Mouse (Mus musculus) MEL (cell line): ENCODE results near the gene Tent4a. TPM values are rescaled to one million over a fixed set of nuclear protein-coding genes. Genes with fewer than 3 reads are reported as not detected.

Experiments used
- DNase-seq: peaks from one replicate; pipeline ENCODE4 v3.0.0; 2011; ENCODE audit warnings: low read depth, low spot score
- H3K27ac ChIP-seq: 2 replicates; pipeline ENCODE4 v1.5.1; 2012; ENCODE audit warnings: low read depth, mild to moderate bottlenecking, control low read depth, low read length, moderate library complexity; ENCODE audit not compliant: control insufficient read depth
- H3K27me3 ChIP-seq, 2 experiments: fragments of 150-350 bp in 1 of 2; sonication (generic) in 1 of 2; 2 replicates each; pipeline ENCODE4 v1.6.1; 2012; ENCODE audit warnings: low read length in 2 of 2, mild to moderate bottlenecking in 2 of 2, improper control_type of control experiment in 1 of 2, moderate library complexity in 1 of 2; ENCODE audit not compliant: insufficient read depth in 2 of 2, control insufficient read depth in 1 of 2
- H3K36me3 ChIP-seq, 2 experiments: 2 replicates each; pipeline ENCODE4 v1.6.1; 2012 to 2014; ENCODE audit warnings: low read length in 2 of 2, improper control_type of control experiment in 1 of 2, inconsistent platforms in 1 of 2, mild to moderate bottlenecking in 1 of 2; ENCODE audit not compliant: insufficient read depth in 2 of 2, control insufficient read depth in 1 of 2
- H3K4me1 ChIP-seq, 2 experiments: fragments of 150-350 bp in 1 of 2; sonication (generic) in 1 of 2; 2 replicates each; pipeline ENCODE4 v1.6.1; 2012; ENCODE audit warnings: low read length in 2 of 2, improper control_type of control experiment in 1 of 2, mild to moderate bottlenecking in 1 of 2; ENCODE audit not compliant: insufficient read depth in 2 of 2, control insufficient read depth in 1 of 2
- H3K4me3 ChIP-seq, 2 experiments: fragments of 150-350 bp in 1 of 2; sonication (generic) in 1 of 2; 2 replicates each; pipeline ENCODE4 v1.5.1; 2012; ENCODE audit warnings: low read depth in 2 of 2, low read length in 2 of 2, mild to moderate bottlenecking in 2 of 2, moderate library complexity in 2 of 2, control low read depth in 1 of 2, improper control_type of control experiment in 1 of 2; ENCODE audit not compliant: control insufficient read depth in 1 of 2, insufficient read depth in 1 of 2
- H3K79me2 ChIP-seq: 2 replicates; pipeline ENCODE4 v1.6.1; 2012; ENCODE audit warnings: mild to moderate bottlenecking, low read length, moderate library complexity; ENCODE audit not compliant: control insufficient read depth, poor library complexity, insufficient read depth
- H3K9ac ChIP-seq: 2 replicates; pipeline ENCODE4 v1.6.1; 2012; ENCODE audit warnings: low read depth, mild to moderate bottlenecking, control low read depth, low read length, moderate library complexity; ENCODE audit not compliant: control insufficient read depth, poor library complexity, severe bottlenecking
- H3K9me3 ChIP-seq: fragments of 150-350 bp; sonication (generic); replicated peaks from 2 replicates; pipeline ENCODE4 v1.6.1; 2012; ENCODE audit warnings: mild to moderate bottlenecking, low read length, improper control_type of control experiment, moderate library complexity; ENCODE audit not compliant: insufficient read depth
- BHLHE40 ChIP-seq: IDR thresholded peaks from 2 replicates; pipeline ENCODE4 v1.6.1; 2012; ENCODE audit warnings: low read depth, mild to moderate bottlenecking, inconsistent platforms, low read length, improper control_type of control experiment, borderline replicate concordance
- CHD1 ChIP-seq: IDR thresholded peaks from 2 replicates; pipeline ENCODE4 v1.6.1; 2012; ENCODE audit warnings: low read depth, mild to moderate bottlenecking, inconsistent platforms, low read length, improper control_type of control experiment
- CHD2 ChIP-seq: IDR thresholded peaks from 2 replicates; pipeline ENCODE4 v1.6.1; 2011; ENCODE audit warnings: low read length, improper control_type of control experiment
- CTCF ChIP-seq, 3 experiments: IDR thresholded peaks in 2 of 3; conservative IDR thresholded peaks in 1 of 3; 2 replicates each; pipeline ENCODE4 v1.5.1; 2011 to 2012; ENCODE audit warnings: low read length in 3 of 3, low read depth in 2 of 3, mild to moderate bottlenecking in 2 of 3, improper control_type of control experiment in 1 of 3, inconsistent platforms in 1 of 3, mixed read lengths in 1 of 3, moderate library complexity in 1 of 3; ENCODE audit not compliant: control insufficient read depth in 1 of 3, insufficient read depth in 1 of 3, poor library complexity in 1 of 3, severe bottlenecking in 1 of 3
- EP300 ChIP-seq, 2 experiments: IDR thresholded peaks; 2 replicates each; pipeline ENCODE4 v1.6.1; 2011; ENCODE audit warnings: improper control_type of control experiment in 2 of 2, low read length in 2 of 2, low read depth in 1 of 2, mild to moderate bottlenecking in 1 of 2
- ETS1 ChIP-seq: IDR thresholded peaks from 2 replicates; pipeline ENCODE4 v1.6.1; 2012; ENCODE audit warnings: low read depth, mild to moderate bottlenecking, inconsistent platforms, low read length, improper control_type of control experiment, moderate library complexity
- GABPA ChIP-seq: IDR thresholded peaks from 2 replicates; pipeline ENCODE4 v1.6.1; 2012; ENCODE audit warnings: low read depth, mild to moderate bottlenecking, inconsistent platforms, low read length, improper control_type of control experiment, moderate library complexity
- GATA1 ChIP-seq: IDR thresholded peaks from 2 replicates; pipeline ENCODE4 v1.6.1; 2011; ENCODE audit warnings: low read depth, low read length, improper control_type of control experiment
- HCFC1 ChIP-seq: IDR thresholded peaks from 2 replicates; pipeline ENCODE4 v1.6.1; 2012; ENCODE audit warnings: low read depth, mild to moderate bottlenecking, inconsistent platforms, low read length, improper control_type of control experiment, moderate library complexity
- JUND ChIP-seq: IDR thresholded peaks from 2 replicates; pipeline ENCODE4 v1.6.1; 2011; ENCODE audit warnings: low read depth, mild to moderate bottlenecking, improper control_type of control experiment, low read length
- KAT2A ChIP-seq: conservative IDR thresholded peaks from 2 replicates; pipeline ENCODE4 v1.6.1; 2012; ENCODE audit warnings: low read depth, low read length, improper control_type of control experiment, inconsistent platforms
- MAFK ChIP-seq: IDR thresholded peaks from 2 replicates; pipeline ENCODE4 v1.6.1; 2011; ENCODE audit warnings: low read depth, mild to moderate bottlenecking, low read length, improper control_type of control experiment, borderline replicate concordance
- MAX ChIP-seq: IDR thresholded peaks from 2 replicates; pipeline ENCODE4 v1.6.1; 2011; ENCODE audit warnings: low read length, improper control_type of control experiment
- MAZ ChIP-seq: IDR thresholded peaks from 2 replicates; pipeline ENCODE4 v1.6.1; 2012; ENCODE audit warnings: low read depth, mild to moderate bottlenecking, inconsistent platforms, low read length, improper control_type of control experiment
- MEF2A ChIP-seq: IDR thresholded peaks from 2 replicates; pipeline ENCODE4 v1.6.1; 2014; ENCODE audit warnings: low read depth, mild to moderate bottlenecking, inconsistent platforms, low read length, improper control_type of control experiment; ENCODE audit not compliant: poor library complexity, insufficient replicate concordance, severe bottlenecking; ENCODE audit errors: extremely low read depth
- MYB ChIP-seq: IDR thresholded peaks from 2 replicates; pipeline ENCODE4 v1.6.1; 2011; ENCODE audit warnings: mild to moderate bottlenecking, low read depth, low read length, improper control_type of control experiment
- MYC ChIP-seq: IDR thresholded peaks from 2 replicates; pipeline ENCODE4 v1.6.1; 2011; ENCODE audit warnings: low read depth, mild to moderate bottlenecking, low read length, improper control_type of control experiment, moderate library complexity
- NELFE ChIP-seq: IDR thresholded peaks from 2 replicates; pipeline ENCODE4 v1.6.1; 2011; ENCODE audit warnings: low read depth, low read length, improper control_type of control experiment
- NRF1 ChIP-seq: IDR thresholded peaks from 2 replicates; pipeline ENCODE4 v1.6.1; 2014; ENCODE audit warnings: low read depth, mild to moderate bottlenecking, inconsistent platforms, low read length, improper control_type of control experiment, moderate library complexity; ENCODE audit not compliant: poor library complexity, insufficient read depth, severe bottlenecking
- POLR2A ChIP-seq, 2 experiments: IDR thresholded peaks; 2 replicates each; pipeline ENCODE4 v1.6.1; 2011 to 2012; ENCODE audit warnings: low read length in 2 of 2, mild to moderate bottlenecking in 2 of 2, control low read depth in 1 of 2, improper control_type of control experiment in 1 of 2, low read depth in 1 of 2, moderate library complexity in 1 of 2; ENCODE audit not compliant: control insufficient read depth in 1 of 2, insufficient read depth in 1 of 2, poor library complexity in 1 of 2
- POLR2AphosphoS2 ChIP-seq: IDR thresholded peaks from 2 replicates; pipeline ENCODE4 v1.6.1; 2011; ENCODE audit warnings: low read length, improper control_type of control experiment
- POLR2AphosphoS5 ChIP-seq: IDR thresholded peaks from 2 replicates; pipeline ENCODE4 v1.6.1; 2012; ENCODE audit warnings: low read depth, borderline replicate concordance, mild to moderate bottlenecking, inconsistent platforms, low read length, moderate library complexity, mixed read lengths
- RAD21 ChIP-seq: IDR thresholded peaks from 2 replicates; pipeline ENCODE4 v1.6.1; 2011; ENCODE audit warnings: mild to moderate bottlenecking, low read depth, low read length, improper control_type of control experiment
- RCOR1 ChIP-seq: IDR thresholded peaks from 2 replicates; pipeline ENCODE4 v1.6.1; 2012; ENCODE audit warnings: low read depth, mild to moderate bottlenecking, inconsistent platforms, low read length, improper control_type of control experiment
- SIN3A ChIP-seq: IDR thresholded peaks from 2 replicates; pipeline ENCODE4 v1.6.1; 2012; ENCODE audit warnings: low read length, improper control_type of control experiment, inconsistent platforms
- SMC3 ChIP-seq: IDR thresholded peaks from 2 replicates; pipeline ENCODE4 v1.6.1; 2011; ENCODE audit warnings: low read depth, low read length, improper control_type of control experiment
- TAL1 ChIP-seq: IDR thresholded peaks from 2 replicates; pipeline ENCODE4 v1.6.1; 2012; ENCODE audit warnings: mild to moderate bottlenecking, inconsistent platforms, low read length, moderate library complexity, mixed read lengths
- TBP ChIP-seq: IDR thresholded peaks from 2 replicates; pipeline ENCODE4 v1.8.0; 2011; ENCODE audit warnings: low read depth, low read length, improper control_type of control experiment
- TCF12 ChIP-seq: IDR thresholded peaks from 2 replicates; pipeline ENCODE4 v1.6.1; 2014; ENCODE audit warnings: low read depth, mild to moderate bottlenecking, inconsistent platforms, low read length, improper control_type of control experiment, moderate library complexity
- UBTF ChIP-seq: IDR thresholded peaks from 2 replicates; pipeline ENCODE4 v1.6.1; 2012; ENCODE audit warnings: low read depth, mild to moderate bottlenecking, inconsistent platforms, low read length, improper control_type of control experiment, moderate library complexity, borderline replicate concordance; ENCODE audit not compliant: insufficient read depth
- USF1 ChIP-seq: IDR thresholded peaks from 2 replicates; pipeline ENCODE4 v1.6.1; 2014; ENCODE audit warnings: low read depth, mild to moderate bottlenecking, inconsistent platforms, low read length, improper control_type of control experiment, moderate library complexity
- USF2 ChIP-seq, 2 experiments: IDR thresholded peaks; 2 replicates each; pipeline ENCODE4 v1.6.1; 2011 to 2012; ENCODE audit warnings: improper control_type of control experiment in 2 of 2, low read length in 2 of 2, borderline replicate concordance in 1 of 2, inconsistent platforms in 1 of 2, low read depth in 1 of 2, mild to moderate bottlenecking in 1 of 2; ENCODE audit not compliant: insufficient read depth in 1 of 2
- ZKSCAN1 ChIP-seq: IDR thresholded peaks from 2 replicates; pipeline ENCODE4 v1.6.1; 2012; ENCODE audit warnings: low read depth, mild to moderate bottlenecking, inconsistent platforms, low read length, improper control_type of control experiment, moderate library complexity
- ZMIZ1 ChIP-seq: IDR thresholded peaks from 2 replicates; pipeline ENCODE4 v1.6.1; 2012; ENCODE audit warnings: low read depth, mild to moderate bottlenecking, inconsistent platforms, low read length, improper control_type of control experiment, moderate library complexity
- ZNF384 ChIP-seq: IDR thresholded peaks from 2 replicates; pipeline ENCODE4 v1.6.1; 2012; ENCODE audit warnings: low read depth, mild to moderate bottlenecking, inconsistent platforms, low read length, improper control_type of control experiment
- polyA plus RNA-seq, 2 experiments: library from polyadenylated mRNA; stranded (reverse) in 1 of 2; unstranded in 1 of 2; fragments of >175 nt in 1 of 2; fragments of >200 nt in 1 of 2; gene quantifications; 2 replicates each; pipeline versions ENCODE4 v1.2.1 to v1.2.4; 2012; ENCODE audit warnings: low replicate concordance in 2 of 2, low read depth in 1 of 2; ENCODE audit not compliant: insufficient read length in 2 of 2, insufficient read depth in 1 of 2, missing spikeins in 1 of 2
- total RNA-seq: library from RNA; depleted of rRNA; stranded (reverse); fragments of 300-350 nt; gene quantifications from 2 replicates; pipeline ENCODE4 v1.2.3, GENCODE M21; 2012

Gene Tent4a
- total and polyA plus RNA-seq, 3 experiments, result 12.2 to 18.4 TPM; not detected in 1

- H3K79me2 ChIP-seq, result peaks cover 45% of the 10 kb centered on the region
- H3K9me3 ChIP-seq, result no peaks in the 10 kb centered on the region
- peak; percentile 97 for DNase-seq
- no peaks in the 10 kb centered on the region for H3K27me3 ChIP-seq
- H3K4me3 ChIP-seq, result peak overlapping the region; percentile 59 to 93
- peaks cover 2 to 16% of the 10 kb centered on the region in 2 experiments; a peak in 3 of 4 replicates for H3K4me1 ChIP-seq
- peaks cover 0 to 2% of the 10 kb centered on the region in 2 experiments; a peak in 1 of 4 replicates for H3K36me3 ChIP-seq
- H3K9ac ChIP-seq, result peak overlapping the region; percentile 97
- H3K27ac ChIP-seq, result peak overlapping the region; percentile 72
- TF ChIP-seq CHD2, result no peak
- no peak for TF ChIP-seq TAL1
- peak; percentile 98 for TF ChIP-seq MAZ
- TF ChIP-seq MYB, result no peak
- peak; percentile 46; the same call in 1 of the 2 replicates for TF ChIP-seq TBP
- TF ChIP-seq UBTF, result no peak
- no peak for TF ChIP-seq KAT2A
- TF ChIP-seq MAX, result peak; percentile 69
- no peak for TF ChIP-seq EP300 (IDR thresholded peaks at IDR 0.05; ENCODE audit: low read depth in 1 of 2, low read length in 2 of 2)
- no peak for TF ChIP-seq RAD21
- no peak for TF ChIP-seq MAFK
- TF ChIP-seq TCF12, result peak; percentile 25; the same call in 1 of the 2 replicates
- TF ChIP-seq SMC3, result no peak
- no peak for TF ChIP-seq CTCF (IDR thresholded peaks at IDR 0.05 in 2 of 3, conservative IDR thresholded peaks at IDR 0.05 in 1 of 3; ENCODE audit: control insufficient read depth in 1 of 3, insufficient read depth in 1 of 3, low read depth in 2 of 3, low read length in 3 of 3, poor library complexity in 1 of 3, severe bottlenecking in 1 of 3)
- TF ChIP-seq NRF1, result peak; percentile 89
- no peak for TF ChIP-seq ZNF384
- TF ChIP-seq JUND, result no peak
- TF ChIP-seq ZKSCAN1, result no peak
- 0 out of 2 replicates have a peak, but pooled peaks have one; percentile 84 for TF ChIP-seq CHD1
- no peak for TF ChIP-seq GATA1
- TF ChIP-seq POLR2AphosphoS5, result no peak; the same call in 1 of the 2 replicates
- peak; percentile 74 for TF ChIP-seq MYC
- TF ChIP-seq POLR2A (IDR thresholded peaks at IDR 0.05; ENCODE audit: control insufficient read depth in 1 of 2, insufficient read depth in 1 of 2, low read depth in 1 of 2, low read length in 2 of 2, poor library complexity in 1 of 2), result peak; percentile 76 to 87; a peak in 3 of 4 replicates
- TF ChIP-seq ZMIZ1, result peak; percentile 60; the same call in 1 of the 2 replicates
- TF ChIP-seq SIN3A, result peak; percentile 48
- TF ChIP-seq GABPA, result no peak
- no peak for TF ChIP-seq MEF2A
- TF ChIP-seq RCOR1, result no peak
- TF ChIP-seq USF2 (IDR thresholded peaks at IDR 0.05; ENCODE audit: borderline replicate concordance in 1 of 2, insufficient read depth in 1 of 2, low read depth in 1 of 2, low read length in 2 of 2), result no peak
- TF ChIP-seq ETS1, result peak; percentile 40; the same call in 1 of the 2 replicates
- TF ChIP-seq NELFE, result peak; percentile 96
- TF ChIP-seq HCFC1, result peak; percentile 67
- peak; percentile 67 for TF ChIP-seq USF1
- no peak; the same call in 1 of the 2 replicates for TF ChIP-seq BHLHE40
- TF ChIP-seq POLR2AphosphoS2, result peak; percentile 89
Measured at GRCm38 (mm10) chr13:69534654-69535551, 486 bp upstream of the Tent4a start.
